Mouse (Mus musculus) G1E (cell line): ENCODE data around the gene Chst10. TPM values are rescaled to one million over a fixed set of nuclear protein-coding genes. Genes with fewer than 3 reads are reported as not detected.

ENCODE experiments used
- ATAC-seq: 2 replicates; pipeline ENCODE4 v1.8.0; 2016; ENCODE audit warnings: mild to moderate bottlenecking; ENCODE audit not compliant: insufficient number of reproducible peaks, poor library complexity, low FRiP score, severe bottlenecking; ENCODE audit errors: extremely low read depth
- DNase-seq: peaks from one replicate; pipeline ENCODE4 v3.0.0; 2012; ENCODE audit warnings: low spot score
- H3K27me3 ChIP-seq: 2 replicates; pipeline ENCODE4 v1.6.1; 2012; ENCODE audit warnings: mild to moderate bottlenecking, low read length, inconsistent platforms; ENCODE audit not compliant: insufficient read depth
- H3K36me3 ChIP-seq: replicated peaks from 2 replicates; pipeline ENCODE3; 2012; ENCODE audit warnings: mild to moderate bottlenecking, inconsistent platforms
- H3K4me1 ChIP-seq: 2 replicates; pipeline ENCODE4 v1.6.1; 2012; ENCODE audit warnings: low read depth, low read length, inconsistent platforms, mixed read lengths; ENCODE audit not compliant: insufficient read depth
- H3K4me3 ChIP-seq: 2 replicates; pipeline ENCODE4 v1.5.1; 2012; ENCODE audit warnings: low read depth, mild to moderate bottlenecking, inconsistent platforms, low read length, moderate library complexity, mixed read lengths
- H3K9me3 ChIP-seq: replicated peaks from 2 replicates; pipeline ENCODE4 v1.6.1; 2012; ENCODE audit warnings: inconsistent platforms
- CTCF ChIP-seq: IDR thresholded peaks from 2 replicates; pipeline ENCODE4 v1.5.1; 2012; ENCODE audit warnings: low read depth, low read length, inconsistent platforms, mixed read lengths
- GATA1 ChIP-seq: IDR thresholded peaks from 2 replicates; pipeline ENCODE4 v1.6.1; 2012; ENCODE audit warnings: borderline replicate concordance, low read length, inconsistent platforms, mixed read lengths
- GATA2 ChIP-seq: IDR thresholded peaks from 2 replicates; pipeline ENCODE4 v1.6.1; 2012; ENCODE audit warnings: low read depth, low read length, inconsistent platforms, borderline replicate concordance
- POLR2AphosphoS5 ChIP-seq: IDR thresholded peaks from 2 replicates; pipeline ENCODE4 v1.6.1; 2012; ENCODE audit warnings: low read depth, low read length, inconsistent platforms; ENCODE audit not compliant: insufficient replicate concordance
- TAL1 ChIP-seq: conservative IDR thresholded peaks from 2 replicates; pipeline ENCODE4 v1.6.1; 2012; ENCODE audit warnings: low read depth, low read length, inconsistent platforms, mixed read lengths
- polyA plus RNA-seq: library from polyadenylated mRNA; stranded (reverse); fragments of >175 nt; gene quantifications from 2 replicates; pipeline ENCODE4 v1.2.3, GENCODE M21; 2012
- total RNA-seq, 2 experiments: library from RNA; stranded (forward) in 1 of 2; stranded (reverse) in 1 of 2; fragments of 200-1000 nt in 1 of 2; fragments of >200 nt in 1 of 2; fragmentation: Nextera tagmentation in 1 of 2; gene quantifications; 2 replicates each; pipeline ENCODE4 v1.2.3; 2014 to 2017

Chst10 gene
- total and polyA plus RNA-seq, 3 experiments, result 19.7 to 124 (median 45.6) TPM

DNA sequence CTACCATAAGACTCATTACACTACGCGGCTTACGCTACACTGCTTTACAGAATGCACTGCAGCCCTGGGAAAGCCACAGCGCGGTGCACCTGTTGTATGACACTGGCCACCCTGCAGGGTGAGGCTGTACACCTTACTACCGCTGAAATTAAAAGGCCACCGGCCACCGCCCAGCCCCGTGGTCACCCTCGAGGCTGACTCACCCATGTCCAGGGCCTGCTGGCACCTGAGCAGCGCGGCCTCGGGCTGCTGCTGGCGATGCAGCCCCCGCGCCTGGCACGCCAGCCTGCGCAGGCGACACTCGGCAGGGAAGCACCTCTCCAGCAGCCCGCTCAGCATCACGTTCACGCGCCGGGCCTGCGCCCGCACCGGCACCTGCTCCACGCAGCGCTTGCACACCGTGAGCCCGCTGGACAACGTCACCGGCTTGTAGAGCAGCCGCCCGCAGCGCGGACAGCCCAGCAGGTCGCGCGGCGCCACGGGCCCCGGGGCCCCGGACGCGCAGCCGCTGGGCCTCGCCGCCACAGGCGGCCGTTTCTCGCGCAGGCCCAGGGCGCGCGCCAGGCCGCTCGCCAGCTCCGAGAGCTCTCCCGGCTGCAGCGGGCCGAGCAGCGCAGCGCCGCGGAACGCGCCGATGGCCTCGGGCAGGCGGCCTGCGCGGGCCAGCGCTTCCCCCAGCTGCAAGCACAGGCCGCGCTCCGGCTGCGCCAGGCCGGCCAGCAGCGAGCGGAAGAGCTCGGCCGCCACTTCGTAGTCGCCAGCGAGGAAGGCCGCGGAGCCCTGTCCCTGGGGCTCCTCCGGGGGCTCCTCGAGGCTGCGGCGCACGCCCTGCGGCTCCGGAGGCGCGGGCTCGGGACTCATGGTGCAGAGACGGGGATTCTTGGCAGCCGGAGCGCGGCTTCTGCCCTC is 62.1 kb downstream of the Chst10 start:
- no peaks in the 10 kb centered on the region for H3K36me3 ChIP-seq
- DNase-seq (no peak), ATAC-seq (no peak)
- peak overlapping the region; percentile 80 for H3K4me3 ChIP-seq
- peaks cover 51% of the 10 kb centered on the region for H3K4me1 ChIP-seq
- H3K9me3 ChIP-seq, result peaks cover 13% of the 10 kb centered on the region
- H3K27me3 ChIP-seq, result no peaks in the 10 kb centered on the region; the same call in 1 of the 2 replicates
- TF ChIP-seq GATA1 (no peak), GATA2 (no peak)

- H3K36me3 ChIP-seq, result peaks cover 2% of the 10 kb centered on the region
- H3K4me3 ChIP-seq, result peak overlapping the region; percentile 80
- H3K4me1 ChIP-seq, result peaks cover 44% of the 10 kb centered on the region
- no peaks in the 10 kb centered on the region; the same call in 1 of the 2 replicates for H3K27me3 ChIP-seq
- DNase-seq (no peak), ATAC-seq (no peak)
- TF ChIP-seq CTCF (peak; percentile 39; the same call in 1 of the 2 replicates), POLR2AphosphoS5 (no peak)
- peaks cover 13% of the 10 kb centered on the region for H3K9me3 ChIP-seq
Measured at GRCm38 (mm10) chr1:38834899-38835298, 63.1 kb downstream of the Chst10 start.

DNA sequence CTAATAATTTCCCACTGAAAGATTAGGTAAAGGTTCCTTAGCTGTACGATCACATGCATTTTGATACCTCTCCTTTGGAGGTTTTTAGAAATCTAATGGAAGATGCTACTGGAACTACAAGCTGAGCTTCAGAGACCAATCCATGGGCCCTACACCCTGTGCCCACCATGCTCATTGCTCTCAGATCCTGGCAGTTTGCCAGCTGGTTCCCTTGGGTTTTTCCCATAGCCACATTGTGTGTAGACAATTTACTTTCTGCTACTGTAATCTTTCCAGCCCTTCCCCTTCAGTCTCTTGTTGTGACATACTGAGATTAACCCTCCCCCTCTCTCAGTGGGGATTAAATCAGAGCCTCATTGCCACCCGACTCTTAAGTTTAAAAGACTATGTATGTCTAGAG is 73.0 kb downstream of the Chst10 start:
- no peak for DNase-seq
- peaks cover 20% of the 10 kb centered on the region for H3K4me1 ChIP-seq
- H3K4me3 ChIP-seq, result no peak overlapping the region
- ATAC-seq, result no peak
- H3K27me3 ChIP-seq, result no peaks in the 10 kb centered on the region; the same call in none of the 2 replicates
- TF ChIP-seq CTCF, result no peak
- no peak for TF ChIP-seq POLR2AphosphoS5
- no peak for TF ChIP-seq GATA2
- no peak for TF ChIP-seq TAL1
- TF ChIP-seq GATA1, result no peak
- H3K9me3 ChIP-seq, result no peaks in the 10 kb centered on the region
- peaks cover 9% of the 10 kb centered on the region for H3K36me3 ChIP-seq

DNA sequence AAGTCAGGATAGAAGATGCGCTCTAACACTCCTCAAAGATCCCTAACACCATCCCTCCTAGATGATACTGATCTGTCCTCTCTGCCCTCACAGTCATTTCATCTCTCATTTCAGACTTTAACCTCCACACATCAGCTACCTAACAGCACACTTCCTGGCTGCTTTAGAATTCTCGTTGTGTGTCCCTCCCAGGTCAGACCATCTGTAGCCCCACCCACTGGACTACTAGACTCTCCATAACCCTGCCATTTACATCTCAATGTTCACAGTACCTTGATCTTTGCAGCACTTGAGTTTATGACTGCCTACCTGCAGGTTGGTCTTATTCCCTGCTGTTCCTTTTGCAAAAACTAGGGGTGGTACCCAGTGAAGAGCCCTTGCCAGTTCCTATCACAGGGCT is 74.1 kb downstream of the Chst10 start:
- H3K4me1 ChIP-seq, result peaks cover 20% of the 10 kb centered on the region
- ATAC-seq (no peak), DNase-seq (no peak)
- no peak overlapping the region for H3K4me3 ChIP-seq
- H3K9me3 ChIP-seq, result no peaks in the 10 kb centered on the region
- H3K36me3 ChIP-seq, result peaks cover 9% of the 10 kb centered on the region
- H3K27me3 ChIP-seq, result no peaks in the 10 kb centered on the region; the same call in none of the 2 replicates
- no peak for TF ChIP-seq GATA1
- no peak for TF ChIP-seq POLR2AphosphoS5
- no peak for TF ChIP-seq GATA2
- TF ChIP-seq CTCF, result no peak
- no peak for TF ChIP-seq TAL1

DNA sequence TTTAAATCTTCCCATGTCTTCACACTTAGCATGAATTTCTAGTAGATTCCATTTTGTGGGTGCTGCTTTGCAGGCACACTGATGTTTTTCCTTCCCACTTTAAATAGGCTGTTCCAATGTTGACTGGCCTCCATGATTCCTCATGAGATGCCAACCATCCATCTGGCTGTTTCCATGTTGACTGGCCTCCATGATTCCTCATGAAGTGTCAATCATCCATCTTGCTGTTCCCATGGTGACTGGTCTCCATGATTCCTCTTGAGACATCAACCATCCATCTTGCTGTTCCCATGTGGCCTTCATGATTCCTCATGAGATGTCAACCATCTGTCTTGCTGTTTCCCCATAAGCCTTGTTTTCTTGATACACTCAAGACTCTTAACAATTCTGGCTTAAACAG is 78.3 kb downstream of the Chst10 start:
- Histone ChIP-seq H3K36me3 (peaks cover 21% of the 10 kb centered on the region), H3K4me3 (no peak overlapping the region), H3K4me1 (peaks cover 22% of the 10 kb centered on the region), H3K27me3 (no peaks in the 10 kb centered on the region; the same call in 1 of the 2 replicates), H3K9me3 (no peaks in the 10 kb centered on the region)
- ATAC-seq (no peak), DNase-seq (no peak)
- no peak for TF ChIP-seq GATA1
- no peak for TF ChIP-seq CTCF
- TF ChIP-seq GATA2, result no peak
- no peak for TF ChIP-seq TAL1
- no peak for TF ChIP-seq POLR2AphosphoS5

DNA sequence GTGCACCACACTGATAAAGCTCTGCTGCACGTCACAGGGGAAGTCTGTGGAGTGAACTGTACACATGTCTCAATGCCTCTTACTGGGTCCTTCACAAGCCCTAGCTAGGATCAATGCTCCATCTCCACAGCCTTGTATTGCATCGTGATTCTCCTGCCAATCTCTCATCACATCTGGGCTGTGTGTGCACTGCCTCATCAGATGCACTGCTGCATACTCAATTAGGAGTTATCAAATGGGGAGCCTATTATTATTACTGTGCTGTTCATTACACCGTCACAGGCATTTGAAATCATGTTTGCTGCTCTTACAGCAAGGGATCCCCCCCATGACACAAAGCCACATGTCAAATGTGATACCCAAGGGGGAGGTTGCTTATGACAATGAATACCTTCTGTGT is 80.3 kb downstream of the Chst10 start:
- Histone ChIP-seq H3K27me3 (no peaks in the 10 kb centered on the region; the same call in 1 of the 2 replicates), H3K9me3 (no peaks in the 10 kb centered on the region), H3K4me1 (peaks cover 12% of the 10 kb centered on the region), H3K4me3 (no peak overlapping the region), H3K36me3 (peaks cover 27% of the 10 kb centered on the region)
- 0 out of 2 replicates have a peak, but pooled peaks have one; percentile 1 for TF ChIP-seq CTCF
- no peak for TF ChIP-seq GATA2
- no peak for TF ChIP-seq GATA1
- ATAC-seq, result peak; percentile 22
- no peak for DNase-seq
